Mouse (Mus musculus): Measurements from ENCODE around the gene Wfdc18. TPM values are rescaled to one million over a fixed set of nuclear protein-coding genes. Genes with fewer than 3 reads are reported as not detected.

The Wfdc18 gene
- polyA plus RNA-seq, 1 experiment from 2014 or later, result not detected

DNA sequence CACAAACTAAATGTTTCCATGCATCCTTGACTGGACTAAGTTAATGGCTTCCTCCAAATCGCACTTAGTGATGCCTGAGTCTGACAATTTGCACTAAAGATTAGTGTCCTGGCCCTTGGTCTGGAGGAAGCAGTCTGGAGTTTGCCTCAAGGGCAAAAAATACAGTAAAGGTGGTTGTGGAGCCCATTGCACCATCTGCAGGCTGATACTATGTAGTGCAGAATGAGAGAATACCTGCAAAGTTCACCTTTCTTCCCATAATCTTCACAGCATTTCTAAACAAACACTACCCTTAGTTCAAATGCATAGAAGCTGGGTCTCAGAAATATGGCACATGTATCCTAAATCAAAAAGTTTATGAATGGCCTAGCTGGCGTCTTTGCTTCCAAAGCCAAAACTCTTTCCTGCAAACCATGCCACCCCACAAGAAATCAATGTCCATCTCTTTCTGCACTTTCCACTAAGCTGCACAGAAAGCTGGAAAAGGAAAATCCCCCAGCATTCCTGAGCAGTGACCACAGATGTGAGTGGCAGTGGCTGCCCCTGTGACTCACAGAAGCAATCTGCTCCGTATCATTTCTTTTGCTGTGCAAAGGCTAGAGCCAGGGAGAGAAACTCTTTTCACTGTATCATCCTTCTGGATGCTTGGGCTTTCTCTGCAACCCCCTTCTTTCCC is 20.1 kb downstream of the Wfdc18 start:
- no peaks in the 10 kb centered on the region; the same call in 1 of the 2 replicates for H3K9me3 ChIP-seq
- H3K4me1 ChIP-seq (replicated peaks), result no peaks in the 10 kb centered on the region
- H3K27ac ChIP-seq, result no peak overlapping the region
- H3K27me3 ChIP-seq, result no peaks in the 10 kb centered on the region
- H3K4me2 ChIP-seq, result no peak overlapping the region
- H3K4me3 ChIP-seq, result no peak overlapping the region
- no peaks in the 10 kb centered on the region for H3K36me3 ChIP-seq
- ATAC-seq (ENCODE audit: low FRiP score), result no peak
- no peak overlapping the region for H3K9ac ChIP-seq
- WGBS, result 74% methylated on average over 3 of the region's 3 CpGs

DNA sequence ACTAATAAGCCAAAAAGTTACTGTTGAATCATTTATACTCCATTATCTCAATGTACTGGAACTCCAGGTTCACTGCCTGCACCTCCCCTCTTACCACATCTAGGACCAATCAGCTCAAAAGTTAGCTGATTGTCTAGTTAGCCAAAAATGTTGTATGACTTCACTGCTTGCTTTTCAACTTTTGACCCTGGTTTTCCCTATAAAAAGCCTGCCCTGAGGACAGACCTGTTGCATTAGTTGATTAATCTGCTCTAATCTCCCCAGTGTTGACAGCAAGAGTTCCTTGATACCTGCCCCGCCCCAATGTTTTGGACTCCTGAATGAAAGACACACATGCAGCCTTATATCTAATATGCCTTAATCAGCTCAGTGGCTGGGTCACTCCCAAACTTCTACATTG is 22.3 kb downstream of the Wfdc18 start:
- no peak overlapping the region for H3K9ac ChIP-seq
- no peaks in the 10 kb centered on the region for H3K36me3 ChIP-seq
- no peaks in the 10 kb centered on the region; the same call in 1 of the 2 replicates for H3K9me3 ChIP-seq
- no peak overlapping the region for H3K4me3 ChIP-seq
- no peaks in the 10 kb centered on the region for H3K4me1 ChIP-seq (replicated peaks)
- no peak for ATAC-seq (ENCODE audit: low FRiP score)
- no peak overlapping the region for H3K4me2 ChIP-seq
- no peaks in the 10 kb centered on the region for H3K27me3 ChIP-seq
- H3K27ac ChIP-seq, result no peak overlapping the region
- 94% methylated on average over 1 of the region's 1 CpGs for WGBS

DNA sequence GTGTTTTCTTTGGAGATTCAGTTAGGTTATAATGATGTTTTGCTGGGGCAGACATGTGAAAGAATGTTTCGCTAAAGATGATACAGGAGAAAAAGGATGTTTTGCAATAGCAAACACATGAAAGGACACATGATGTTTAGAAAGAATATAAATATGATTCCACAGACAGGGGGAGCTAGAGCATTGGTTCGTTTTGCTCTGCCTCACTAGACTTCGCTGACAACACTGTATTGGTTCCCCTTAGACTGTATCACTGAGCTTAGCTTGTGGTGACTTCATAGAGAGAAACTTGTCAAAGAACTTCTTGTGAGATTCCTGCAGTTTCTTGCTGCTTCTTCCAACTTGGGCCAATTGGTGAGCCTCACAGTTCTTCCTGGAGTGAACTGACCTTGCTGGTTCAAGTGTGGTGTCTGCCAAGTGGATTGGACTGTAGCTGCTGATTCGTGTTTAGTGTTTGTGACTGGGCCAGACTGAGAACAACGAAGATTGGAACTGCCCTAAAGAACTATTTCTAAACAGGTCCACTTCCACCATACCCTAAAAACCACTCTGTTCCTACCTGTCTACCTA is 24.3 kb downstream of the Wfdc18 start:
- Histone ChIP-seq H3K9ac (no peak overlapping the region), H3K4me2 (no peak overlapping the region), H3K27me3 (no peaks in the 10 kb centered on the region), H3K27ac (no peak overlapping the region), H3K9me3 (no peaks in the 10 kb centered on the region; the same call in 1 of the 2 replicates), H3K4me1 (replicated peaks) (no peaks in the 10 kb centered on the region), H3K36me3 (no peaks in the 10 kb centered on the region), H3K4me3 (no peak overlapping the region)
- 82% methylated on average over 5 of the region's 5 CpGs for WGBS
- ATAC-seq (ENCODE audit: low FRiP score), result no peak

DNA sequence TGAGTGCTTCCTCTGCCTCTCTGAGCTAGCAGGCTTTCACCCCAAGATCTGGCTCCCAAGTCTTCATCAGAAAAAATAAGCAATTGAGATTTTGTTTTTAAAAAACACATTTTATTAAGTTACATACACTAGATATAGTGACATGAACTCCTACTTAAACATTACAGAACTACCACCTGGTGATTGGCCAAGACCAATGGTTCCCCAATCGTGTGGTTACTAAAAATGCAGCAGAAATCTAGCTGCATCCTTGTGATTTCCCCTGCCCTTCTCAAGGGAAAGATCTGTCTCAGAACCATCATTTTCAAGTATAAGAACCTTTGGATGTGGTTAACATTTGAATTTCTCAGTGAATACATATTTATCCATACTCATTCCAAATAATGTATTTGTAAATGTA is 25.4 kb downstream of the Wfdc18 start:
- H3K9ac ChIP-seq, result no peak overlapping the region
- H3K9me3 ChIP-seq, result no peaks in the 10 kb centered on the region; the same call in 1 of the 2 replicates
- H3K27ac ChIP-seq, result no peak overlapping the region
- WGBS, result 92% methylated on average over 1 of the region's 1 CpGs
- H3K4me1 ChIP-seq (replicated peaks), result no peaks in the 10 kb centered on the region
- H3K36me3 ChIP-seq, result no peaks in the 10 kb centered on the region
- H3K4me2 ChIP-seq, result no peak overlapping the region
- no peak overlapping the region for H3K4me3 ChIP-seq
- no peaks in the 10 kb centered on the region for H3K27me3 ChIP-seq
- ATAC-seq (ENCODE audit: low FRiP score), result no peak

DNA sequence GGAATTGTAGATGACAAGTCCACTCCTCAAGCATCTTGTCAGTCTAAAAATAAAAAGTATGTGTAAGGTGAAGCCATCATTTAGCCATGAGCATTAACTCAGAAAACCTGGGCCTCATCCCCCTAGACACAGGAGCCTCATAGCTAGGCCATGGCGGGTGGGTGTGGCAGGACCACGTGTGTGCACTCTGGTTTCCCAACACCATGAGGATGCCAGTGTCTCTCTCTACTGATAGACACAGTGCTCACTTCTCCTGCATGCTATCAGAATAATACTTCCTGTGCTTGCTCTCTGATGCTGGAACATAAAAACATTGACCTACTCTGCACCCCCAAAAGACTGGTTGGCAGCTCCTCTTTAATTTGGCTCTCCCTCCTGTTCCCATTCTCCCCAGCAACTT is 27.1 kb downstream of the Wfdc18 start:
- no peak overlapping the region for H3K4me3 ChIP-seq
- no peak overlapping the region for H3K27ac ChIP-seq
- no peaks in the 10 kb centered on the region; the same call in 1 of the 2 replicates for H3K9me3 ChIP-seq
- 76% methylated on average over 2 of the region's 2 CpGs for WGBS
- H3K27me3 ChIP-seq, result peaks cover 9% of the 10 kb centered on the region; the same call in 1 of the 2 replicates
- ATAC-seq (ENCODE audit: low FRiP score), result no peak
- no peak overlapping the region for H3K9ac ChIP-seq
- no peaks in the 10 kb centered on the region for H3K36me3 ChIP-seq
- no peak overlapping the region for H3K4me2 ChIP-seq
- no peaks in the 10 kb centered on the region for H3K4me1 ChIP-seq (replicated peaks)

DNA sequence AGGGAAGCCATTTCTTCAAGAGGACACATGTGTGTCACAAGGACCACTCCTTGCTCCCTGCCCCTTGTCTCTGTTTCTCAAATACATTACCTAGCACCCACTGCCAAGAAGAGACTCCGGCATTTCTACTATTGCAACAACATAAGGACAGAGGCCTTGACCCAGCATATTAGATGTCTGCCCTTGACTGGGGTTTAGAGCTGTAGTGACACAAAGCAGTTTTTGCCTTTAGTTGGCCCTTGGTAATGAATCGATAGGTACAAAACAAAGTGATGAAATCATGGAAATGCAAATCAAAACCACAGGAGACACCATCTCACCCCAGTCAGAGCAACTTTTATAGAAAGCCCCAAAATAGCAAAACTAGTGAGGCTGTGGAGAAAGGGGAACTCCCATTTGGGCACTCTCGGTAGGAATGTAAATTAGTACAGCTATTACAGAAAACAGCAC is 28.3 kb downstream of the Wfdc18 start:
- H3K4me1 ChIP-seq (replicated peaks), result no peaks in the 10 kb centered on the region
- H3K4me3 ChIP-seq, result no peak overlapping the region
- 85% methylated on average over 3 of the region's 3 CpGs for WGBS
- H3K27ac ChIP-seq, result no peak overlapping the region
- ATAC-seq (ENCODE audit: low FRiP score), result no peak
- peaks cover 15% of the 10 kb centered on the region; the same call in 1 of the 2 replicates for H3K27me3 ChIP-seq
- no peaks in the 10 kb centered on the region; the same call in 1 of the 2 replicates for H3K9me3 ChIP-seq
- H3K9ac ChIP-seq, result no peak overlapping the region
- no peaks in the 10 kb centered on the region for H3K36me3 ChIP-seq
- no peak overlapping the region for H3K4me2 ChIP-seq

DNA sequence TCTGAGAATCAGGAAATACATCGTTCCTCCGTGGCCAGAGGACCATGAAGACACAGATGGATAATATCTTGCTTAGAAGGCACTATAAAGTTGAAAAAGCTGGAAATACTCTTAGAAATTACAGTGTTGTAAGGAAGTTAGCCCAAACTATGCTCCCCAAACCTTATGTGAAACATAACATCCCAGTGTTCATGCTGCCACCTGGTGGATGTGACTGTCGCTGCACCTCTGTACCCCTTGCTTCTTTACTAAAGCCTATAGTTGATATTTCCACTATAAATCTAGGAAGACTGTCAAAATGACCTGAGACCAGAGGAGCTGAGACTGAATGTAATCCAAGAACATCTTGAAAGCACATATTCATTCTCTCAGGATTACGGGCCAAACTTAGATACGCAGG is 30.4 kb downstream of the Wfdc18 start:
- Histone ChIP-seq H3K27ac (no peak overlapping the region), H3K36me3 (no peaks in the 10 kb centered on the region), H3K9me3 (no peaks in the 10 kb centered on the region), H3K9ac (no peak overlapping the region), H3K4me1 (replicated peaks) (no peaks in the 10 kb centered on the region), H3K27me3 (peaks cover 15% of the 10 kb centered on the region; the same call in 1 of the 2 replicates), H3K4me3 (no peak overlapping the region), H3K4me2 (no peak overlapping the region)
- 27% methylated on average over 5 of the region's 5 CpGs for WGBS
- no peak for ATAC-seq (ENCODE audit: low FRiP score)

DNA sequence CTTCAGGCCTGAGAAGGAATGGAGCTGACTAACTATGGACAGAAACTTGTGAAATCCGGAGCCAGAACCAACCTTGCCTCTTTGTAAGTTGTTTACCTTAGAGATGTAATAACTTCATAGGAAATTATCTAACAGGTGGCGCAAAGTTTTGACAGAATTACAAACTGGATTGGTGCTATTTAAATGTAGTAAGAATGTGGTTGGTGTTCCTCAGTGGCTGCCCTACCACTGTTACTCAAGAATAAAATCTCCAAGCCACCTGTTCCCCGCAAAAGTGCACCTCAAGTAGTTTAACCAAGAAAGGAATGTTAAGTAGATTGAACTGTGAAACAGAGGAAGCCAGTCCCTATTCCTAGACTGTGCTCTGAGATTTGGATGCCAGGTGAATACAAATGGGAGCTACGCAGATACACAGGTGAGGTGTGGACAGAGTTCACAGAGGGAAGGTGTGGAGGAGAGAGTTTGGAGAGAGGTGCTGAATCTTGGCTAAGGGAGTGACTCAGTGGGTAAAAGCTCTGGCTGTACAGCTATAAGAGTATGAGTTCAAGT is 31.7 kb downstream of the Wfdc18 start:
- Histone ChIP-seq H3K4me3 (no peak overlapping the region), H3K27ac (no peak overlapping the region), H3K9me3 (no peaks in the 10 kb centered on the region), H3K27me3 (peaks cover 21% of the 10 kb centered on the region; the same call in 1 of the 2 replicates), H3K9ac (no peak overlapping the region), H3K4me1 (replicated peaks) (no peaks in the 10 kb centered on the region), H3K36me3 (no peaks in the 10 kb centered on the region), H3K4me2 (no peak overlapping the region)
- ATAC-seq (ENCODE audit: low FRiP score), result no peak
- 87% methylated on average over 4 of the region's 4 CpGs for WGBS

DNA sequence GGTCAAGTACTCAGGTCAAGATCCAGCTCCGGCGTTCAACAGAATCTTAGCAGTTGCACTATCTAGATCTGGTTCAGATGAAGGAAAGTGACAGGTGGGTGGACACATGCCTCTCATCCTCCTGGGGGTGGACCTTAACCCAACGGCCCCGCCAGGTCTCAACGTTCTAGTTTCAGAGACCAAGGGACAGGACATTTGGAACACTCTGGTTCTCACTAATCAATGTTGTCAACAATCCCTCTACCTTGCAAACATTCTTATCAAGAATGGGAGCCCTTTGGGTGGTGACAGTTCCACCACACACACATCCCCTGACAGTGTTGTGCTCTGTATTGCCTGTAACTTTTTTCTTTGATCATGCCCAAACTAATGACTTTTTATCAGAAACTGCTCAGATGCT is 33.0 kb downstream of the Wfdc18 start:
- no peak overlapping the region for H3K27ac ChIP-seq
- H3K27me3 ChIP-seq, result peaks cover 34% of the 10 kb centered on the region
- ATAC-seq (ENCODE audit: low FRiP score), result no peak
- no peaks in the 10 kb centered on the region for H3K9me3 ChIP-seq
- no peak overlapping the region for H3K4me2 ChIP-seq
- H3K4me1 ChIP-seq (replicated peaks), result no peaks in the 10 kb centered on the region
- no peaks in the 10 kb centered on the region for H3K36me3 ChIP-seq
- no peak overlapping the region for H3K4me3 ChIP-seq
- WGBS, result 83% methylated on average over 5 of the region's 5 CpGs
- no peak overlapping the region for H3K9ac ChIP-seq

DNA sequence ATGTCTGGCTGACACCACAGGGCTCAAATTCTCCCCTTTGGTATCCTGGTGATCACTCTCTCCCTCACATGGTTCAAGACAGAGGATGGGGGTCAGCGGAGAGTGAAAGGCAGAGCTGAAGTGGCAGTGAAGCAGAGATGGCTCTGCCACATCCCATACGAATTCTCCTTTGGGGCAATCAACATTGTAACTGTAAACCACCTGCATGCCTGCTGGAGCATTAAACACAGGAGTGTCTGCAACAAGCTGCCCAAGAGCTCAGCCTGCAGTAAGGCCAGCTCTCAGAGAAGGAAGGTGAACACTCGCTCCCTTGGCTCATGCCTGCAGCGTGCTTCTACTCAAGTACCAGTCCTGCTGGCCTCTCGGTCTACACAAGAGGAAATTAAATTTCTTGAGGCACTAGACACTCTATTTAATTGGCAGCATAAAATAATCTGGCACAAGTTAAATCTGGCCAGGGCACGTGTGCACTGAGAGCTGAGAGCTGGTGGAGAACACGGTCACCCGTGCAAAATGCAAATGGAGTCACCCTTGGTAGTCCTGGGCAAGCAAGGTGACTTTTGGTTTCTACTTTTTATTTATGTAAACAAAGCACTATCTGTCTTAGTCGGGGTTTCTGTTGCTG is 34.0 kb downstream of the Wfdc18 start:
- H3K9me3 ChIP-seq, result no peaks in the 10 kb centered on the region
- no peaks in the 10 kb centered on the region for H3K36me3 ChIP-seq
- H3K4me1 ChIP-seq (replicated peaks), result no peaks in the 10 kb centered on the region
- H3K4me2 ChIP-seq, result no peak overlapping the region
- H3K27me3 ChIP-seq, result peaks cover 44% of the 10 kb centered on the region
- no peak for ATAC-seq (ENCODE audit: low FRiP score)
- WGBS, result 84% methylated on average over 9 of the region's 9 CpGs
- H3K4me3 ChIP-seq, result no peak overlapping the region
- H3K27ac ChIP-seq, result no peak overlapping the region
- no peak overlapping the region for H3K9ac ChIP-seq

DNA sequence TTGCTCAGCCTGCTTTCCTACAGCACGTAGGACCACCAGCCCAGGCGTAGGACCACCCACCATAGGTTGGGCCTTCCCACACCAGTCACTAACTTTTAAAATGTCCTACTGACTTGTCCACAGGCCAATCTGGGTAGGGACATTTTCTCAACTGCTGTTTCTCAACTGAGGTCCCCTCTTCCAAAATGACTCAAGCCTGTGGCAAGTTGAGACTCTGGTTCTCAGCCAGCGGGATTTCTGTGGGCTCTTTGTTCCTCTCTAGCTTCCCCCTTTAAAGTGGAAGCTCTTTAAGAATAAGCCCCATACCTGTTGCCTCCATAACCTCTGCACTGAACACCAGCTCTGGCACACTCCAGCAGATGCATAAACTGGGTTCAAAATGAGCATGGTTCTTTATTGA is 34.7 kb downstream of the Wfdc18 start:
- no peaks in the 10 kb centered on the region for H3K9me3 ChIP-seq
- H3K4me3 ChIP-seq, result no peak overlapping the region
- H3K27ac ChIP-seq, result no peak overlapping the region
- H3K9ac ChIP-seq, result no peak overlapping the region
- no peak for ATAC-seq (ENCODE audit: low FRiP score)
- peaks cover 51% of the 10 kb centered on the region for H3K27me3 ChIP-seq
- H3K36me3 ChIP-seq, result no peaks in the 10 kb centered on the region
- H3K4me2 ChIP-seq, result no peak overlapping the region
- no peaks in the 10 kb centered on the region for H3K4me1 ChIP-seq (replicated peaks)
- WGBS, result 84% methylated on average over 3 of the region's 3 CpGs

DNA sequence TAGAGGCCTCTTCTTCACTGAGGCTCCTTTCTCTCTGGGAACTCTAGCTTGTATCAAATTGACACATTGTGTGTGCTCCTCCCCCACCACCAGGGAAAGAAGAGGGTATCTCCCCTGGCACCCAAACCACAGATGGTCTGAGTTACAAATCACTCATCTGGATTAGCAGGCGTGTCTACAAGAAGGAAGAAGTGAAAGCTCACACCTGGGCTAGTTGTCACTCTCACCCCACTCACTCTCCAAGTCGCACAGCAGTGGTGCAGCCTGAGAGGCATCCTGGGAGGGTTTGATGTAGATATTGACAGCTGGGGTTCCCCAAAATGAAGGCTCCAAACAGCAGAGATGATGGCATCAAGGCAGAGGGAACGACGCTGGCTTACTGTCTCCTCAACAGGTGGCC is 37.3 kb downstream of the Wfdc18 start:
- Histone ChIP-seq H3K4me1 (replicated peaks) (no peaks in the 10 kb centered on the region), H3K9me3 (no peaks in the 10 kb centered on the region), H3K9ac (no peak overlapping the region), H3K36me3 (no peaks in the 10 kb centered on the region), H3K27ac (no peak overlapping the region), H3K27me3 (peaks cover 53% of the 10 kb centered on the region), H3K4me2 (no peak overlapping the region), H3K4me3 (no peak overlapping the region)
- 68% methylated on average over 4 of the region's 4 CpGs for WGBS
- no peak for ATAC-seq (ENCODE audit: low FRiP score)
